Mouse (Mus musculus) embryo, embryonic 11.5 days (tissue): ENCODE results near the gene 1700067P10Rik.

ENCODE experiments used
- DNase-seq: peaks from one replicate; pipeline ENCODE4 v3.0.0-alpha.2; 2012; ENCODE audit warnings: low read depth, low spot score

1700067P10Rik gene

GRCm38 (mm10) chr17:48089019-48089418 lies at the start of gene 1700067P10Rik:
Gene 1700067P10Rik (plus strand): TSS chr17:48089319.
- DNase-seq: no peak

DNA sequence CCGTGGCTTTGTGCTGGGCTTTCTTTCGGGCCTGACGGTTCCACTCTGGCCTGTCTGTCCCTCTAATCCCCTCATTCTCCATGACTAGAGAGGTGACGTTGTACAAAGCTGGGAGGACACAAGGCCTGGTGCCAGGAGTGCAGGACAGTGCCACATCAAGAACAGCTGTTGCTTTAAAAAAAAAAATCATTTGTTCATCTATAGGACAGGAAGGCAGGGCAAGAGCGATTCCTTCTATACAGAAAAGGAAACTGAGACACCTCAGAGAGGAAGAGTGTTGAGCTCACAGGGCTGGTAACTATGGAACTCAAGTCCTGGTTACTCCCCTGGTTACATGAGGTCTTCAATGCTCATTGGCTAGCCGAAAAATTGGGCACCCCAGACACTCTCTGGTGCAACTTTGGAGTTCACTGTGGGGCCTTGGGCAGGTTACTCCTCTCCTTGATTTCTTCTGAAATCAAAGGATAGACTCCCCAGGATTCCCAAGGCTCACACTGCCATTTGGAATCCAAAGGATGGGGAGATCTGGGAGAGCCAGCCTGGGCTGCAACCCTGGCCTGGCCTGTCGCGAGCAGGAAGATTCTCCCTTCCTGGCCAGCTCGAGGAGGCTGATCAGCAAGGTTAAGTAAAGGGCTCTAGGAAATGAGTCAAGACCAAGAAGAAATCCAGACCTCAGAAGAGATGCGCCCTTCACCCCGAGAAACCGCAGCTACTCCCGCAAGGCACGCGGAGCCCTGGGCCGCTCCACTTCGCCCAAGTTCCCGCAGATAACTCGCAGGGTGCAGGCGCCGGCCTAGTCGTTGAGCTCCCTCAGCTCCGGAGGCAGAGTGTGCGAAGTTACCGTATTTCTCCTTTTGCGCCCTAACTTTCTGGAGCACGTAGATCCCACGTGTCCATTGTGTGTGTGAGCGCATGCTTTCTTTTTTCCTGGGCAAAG lies 47.5 kb upstream of the 1700067P10Rik start:
- peak; percentile 62 for DNase-seq

- DNase-seq: no peak
Observed at GRCm38 (mm10) chr17:48043154-48043880, 45.8 kb upstream of the 1700067P10Rik start.

- DNase-seq: no peak
Observed at GRCm38 (mm10) chr17:48045631-48046030, 43.5 kb upstream of the 1700067P10Rik start.

DNA sequence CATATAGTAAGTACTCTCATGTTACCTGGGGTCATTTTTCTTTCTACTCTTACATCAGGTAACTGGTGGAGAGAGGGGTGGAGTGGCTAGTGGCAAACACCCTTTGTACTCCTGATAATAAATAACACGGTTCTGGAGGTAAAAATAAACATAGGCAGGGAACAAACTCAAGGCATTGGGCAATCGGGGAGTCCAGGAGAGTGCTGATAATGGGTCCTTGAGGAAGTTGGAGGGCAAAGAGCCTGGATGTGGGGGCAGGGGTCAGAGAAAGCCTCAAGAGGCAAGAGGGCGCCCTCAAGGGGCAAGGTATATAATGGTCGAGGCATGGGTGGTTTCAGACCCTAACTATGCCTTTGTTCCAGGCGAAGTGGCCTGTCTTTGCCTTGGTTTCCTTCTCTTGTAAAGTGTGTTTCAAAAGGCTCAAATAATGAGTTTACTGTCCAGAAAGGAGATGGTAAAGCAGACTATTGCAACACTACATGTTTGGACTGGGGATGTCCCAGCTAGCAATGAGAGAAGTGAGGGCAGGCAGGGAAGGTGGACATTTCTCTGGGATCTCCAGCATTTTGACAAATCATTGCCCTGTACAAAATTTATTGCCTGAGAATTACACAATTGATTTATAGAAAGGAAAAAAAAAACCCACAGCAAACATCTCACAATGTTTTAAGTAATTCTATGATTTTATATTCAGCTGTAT lies 37.3 kb upstream of the 1700067P10Rik start:
- no peak for DNase-seq

DNA sequence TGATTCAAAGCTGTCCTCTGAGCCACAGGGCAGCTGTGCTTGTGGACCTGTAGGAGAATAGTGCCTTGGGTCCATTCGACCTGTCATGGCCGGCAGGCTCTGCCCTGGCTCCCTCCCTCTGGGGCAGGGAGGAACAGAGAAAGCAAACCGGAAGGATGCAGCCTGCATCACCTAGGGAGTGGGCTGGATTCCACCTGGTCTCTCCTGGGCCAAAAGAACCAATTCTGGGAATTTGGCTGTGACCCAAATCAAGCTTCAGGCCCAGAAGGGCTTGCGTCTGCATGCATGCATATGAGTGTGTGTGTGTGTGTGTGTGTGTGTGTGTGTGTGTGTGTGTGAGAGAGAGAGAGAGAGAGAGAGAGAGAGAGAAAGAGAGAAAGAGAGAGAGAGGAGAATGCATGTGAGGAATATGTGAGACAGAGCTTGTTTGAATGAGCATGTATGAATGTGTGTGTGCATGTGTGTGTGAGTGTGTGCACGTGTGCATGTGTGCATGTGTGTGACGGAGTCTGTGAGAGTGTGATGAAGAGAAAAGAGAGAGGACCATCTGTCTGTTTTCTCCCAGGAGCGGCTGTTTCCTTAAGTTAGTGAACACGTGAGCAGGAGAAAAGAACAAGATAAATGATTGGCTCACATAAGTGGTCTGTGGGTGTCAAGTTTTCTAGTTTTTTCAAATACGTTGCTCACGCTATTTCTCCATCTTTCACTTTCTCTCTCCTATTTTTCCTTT lies 36.6 kb upstream of the 1700067P10Rik start:
- no peak for DNase-seq

DNA sequence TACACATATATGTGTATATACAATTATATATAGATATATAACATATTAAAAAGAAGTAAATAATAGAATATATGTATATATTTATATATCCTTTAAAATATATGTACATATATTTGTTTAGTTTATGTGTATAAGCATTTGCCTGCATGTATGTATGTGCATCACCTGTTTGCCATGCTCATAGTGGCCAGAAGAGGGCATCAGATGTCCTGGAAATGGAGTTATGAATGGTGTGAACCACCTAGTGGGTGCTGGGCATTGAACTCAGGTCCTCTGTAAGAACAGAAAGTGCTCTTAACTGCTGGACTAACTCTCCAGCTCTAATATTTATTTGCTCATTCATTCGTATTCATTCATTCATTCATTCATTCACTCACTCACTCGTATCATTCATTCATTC lies 35.5 kb upstream of the 1700067P10Rik start:
- no peak for DNase-seq

- DNase-seq: no peak
Observed at GRCm38 (mm10) chr17:48055076-48055816, 33.9 kb upstream of the 1700067P10Rik start.

GRCm38 (mm10) chr17:48057382-48057781 lies 31.7 kb upstream of the 1700067P10Rik start:
- DNase-seq: no peak

- DNase-seq: no peak
Observed at GRCm38 (mm10) chr17:48064196-48064843, 24.8 kb upstream of the 1700067P10Rik start.

DNA sequence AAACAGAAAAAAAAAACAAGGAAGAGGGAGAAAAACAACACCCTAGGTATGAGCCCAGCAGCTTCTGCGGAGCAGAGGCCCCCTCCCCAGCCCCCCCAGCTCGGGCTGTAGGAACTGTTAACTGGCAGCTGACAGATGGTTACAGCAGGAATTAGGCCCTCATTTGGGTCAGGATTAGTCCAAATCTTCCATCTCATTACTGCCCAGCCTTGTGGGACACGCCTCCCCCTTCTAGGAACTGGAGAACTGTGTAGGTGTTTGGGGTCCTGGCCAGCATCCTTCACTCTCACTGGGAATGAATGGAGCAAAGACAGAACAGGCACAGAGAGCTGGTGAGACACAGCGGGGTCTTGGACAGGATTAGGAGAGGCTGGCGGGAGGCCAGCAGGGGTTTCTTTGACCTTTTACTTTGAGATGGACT lies 24.0 kb upstream of the 1700067P10Rik start:
- DNase-seq: no peak

DNA sequence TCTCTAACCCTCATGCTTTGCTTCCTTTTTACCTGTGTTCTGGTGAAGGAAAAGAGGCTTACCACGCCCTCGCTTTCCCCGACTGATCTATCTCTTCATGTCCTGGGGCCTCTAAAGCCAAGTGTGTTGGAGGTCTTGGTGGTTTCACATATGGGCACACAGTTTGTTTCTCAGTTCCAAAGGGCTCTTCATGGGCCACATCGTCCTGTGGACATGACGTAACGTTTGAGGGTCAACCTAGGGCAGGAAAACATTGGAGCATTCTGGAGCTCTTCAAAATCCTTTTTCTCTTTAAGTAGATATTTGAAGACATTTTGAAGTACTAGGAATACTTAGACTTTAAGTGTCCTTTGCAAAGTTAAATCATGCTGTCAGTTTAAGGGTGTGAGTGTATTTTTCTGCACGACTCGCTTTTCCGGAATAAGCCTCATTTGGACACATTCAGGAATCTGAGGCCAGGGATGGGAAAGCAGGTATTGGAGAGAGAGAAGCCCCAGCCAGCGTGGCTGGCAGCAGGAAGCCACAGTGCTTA lies 22.0 kb upstream of the 1700067P10Rik start:
- DNase-seq: no peak

- no peak for DNase-seq
Observed at GRCm38 (mm10) chr17:48067729-48068128, 21.4 kb upstream of the 1700067P10Rik start.

DNA sequence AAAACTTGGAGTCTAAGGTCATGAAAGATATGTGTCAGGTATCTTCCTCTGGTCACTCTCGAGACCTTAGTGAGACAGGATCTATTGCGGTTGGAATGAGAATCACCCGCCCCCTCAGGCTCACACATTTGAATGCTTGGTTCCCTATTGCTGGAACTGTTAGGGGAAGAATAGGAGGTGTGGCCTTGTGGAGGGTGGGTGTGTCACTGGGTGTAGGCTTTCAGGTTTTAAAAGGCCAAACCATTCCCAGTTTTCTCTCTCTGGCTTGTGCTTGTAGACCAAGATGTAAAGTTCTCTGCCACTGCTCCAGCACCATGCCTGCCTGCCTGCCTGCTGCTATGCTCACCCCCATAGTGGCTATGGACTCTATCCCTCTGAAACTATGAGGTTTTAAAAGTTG lies 8.5 kb upstream of the 1700067P10Rik start:
- no peak for DNase-seq

GRCm38 (mm10) chr17:48089446-48089845 lies 327 bp downstream of the 1700067P10Rik start:
- DNase-seq: no peak

GRCm38 (mm10) chr17:48090305-48090704 lies 1.2 kb downstream of the 1700067P10Rik start:
- no peak for DNase-seq

GRCm38 (mm10) chr17:48093286-48093817 lies 4.2 kb downstream of the 1700067P10Rik start:
- no peak for DNase-seq

GRCm38 (mm10) chr17:48094820-48095680 lies 5.9 kb downstream of the 1700067P10Rik start:
- no peak for DNase-seq

- DNase-seq: no peak
Observed at GRCm38 (mm10) chr17:48095718-48096121, 6.6 kb downstream of the 1700067P10Rik start.
